Mouse (Mus musculus) kidney, embryonic 16.5 days (tissue): ENCODE data around the gene Hist1h3e. TPM values are rescaled to one million over a fixed set of nuclear protein-coding genes. Genes with fewer than 3 reads are reported as not detected.
"Not testable (repeated sequence)": the region's sequence is repeated elsewhere in the genome, so short reads cannot be mapped to it uniquely, and the experiment has no call there.

ENCODE experiments used
- ATAC-seq: fragments of 200-750 bp; cut with Nextera tagmentation; 2 replicates; pipeline ENCODE4 v1.8.0; 2017; ENCODE audit warnings: moderate TSS enrichment; ENCODE audit not compliant: low FRiP score, low TSS enrichment
- H3K27ac ChIP-seq: fragments of 300-500 bp; sonication (generic); 2 replicates; pipeline ENCODE4 v1.5.1; 2014; ENCODE audit warnings: low read length
- H3K27me3 ChIP-seq: fragments of 300-500 bp; sonication (generic); 2 replicates; pipeline ENCODE4 v1.6.1; 2014; ENCODE audit warnings: low read length, control low read depth, mixed read lengths; ENCODE audit not compliant: insufficient read depth
- H3K36me3 ChIP-seq: fragments of 300-500 bp; sonication (generic); 2 replicates; pipeline ENCODE4 v1.6.1; 2014; ENCODE audit warnings: low read length, control low read depth, mixed read lengths; ENCODE audit not compliant: insufficient read depth
- H3K4me1 ChIP-seq: fragments of 300-500 bp; sonication (generic); 2 replicates; pipeline ENCODE4 v1.6.1; 2014; ENCODE audit warnings: low read length, control low read depth, mixed read lengths; ENCODE audit not compliant: insufficient read depth
- H3K4me2 ChIP-seq: fragments of 300-500 bp; sonication (generic); replicated peaks from 2 replicates; pipeline ENCODE4 v1.6.1; 2014; ENCODE audit warnings: low read depth, low read length
- H3K4me3 ChIP-seq: fragments of 300-500 bp; sonication (generic); 2 replicates; pipeline ENCODE4 v1.5.1; 2014; ENCODE audit warnings: mild to moderate bottlenecking, low read length
- H3K9ac ChIP-seq: fragments of 300-500 bp; sonication (generic); replicated peaks from 2 replicates; pipeline ENCODE4 v1.6.1; 2014; ENCODE audit warnings: low read length
- H3K9me3 ChIP-seq: fragments of 300-500 bp; sonication (generic); 2 replicates; pipeline ENCODE4 v1.6.1; 2016; ENCODE audit warnings: low read length, control low read depth
- WGBS: fragments of 180-500 bp; shearing (Covaris S2); extraction: QIAGEN DNeasy Blood & Tissue Kit; methylation state at CpG from one replicate; pipeline ENCODE4 v1.1.7; 2014; 5-methylcytosine and 5-hydroxymethylcytosine counted together
- polyA plus RNA-seq: library from polyadenylated mRNA; unstranded; fragments of >200 nt; fragmentation: Nextera tagmentation; extraction: Ambion mirVana; gene quantifications from 2 replicates; pipeline ENCODE4 v1.2.1, GENCODE M21; 2015

The Hist1h3e gene
- polyA plus RNA-seq, result 4.7 TPM in 2 replicates

GRCm38 (mm10) chr13:23561883-23562659, at the start of gene Hist1h3e:
Gene Hist1h3e (minus strand): TSS chr13:23562369.
- WGBS, result 1% methylated on average over 55 of the region's 67 CpGs
- H3K9ac ChIP-seq, result peak within 1 kb of the TSS; percentile 74
- H3K4me2 ChIP-seq, result peak within 1 kb of the TSS; percentile 77
- peak; percentile 95 for ATAC-seq
- H3K9me3 ChIP-seq, H3K4me1 ChIP-seq, H3K27me3 ChIP-seq, H3K36me3 ChIP-seq: not testable (repeated sequence)
- peak within 1 kb of the TSS; percentile 100 for H3K27ac ChIP-seq
- peak within 1 kb of the TSS; percentile 47 for H3K4me3 ChIP-seq

GRCm38 (mm10) chr13:23611638-23612037, 49.5 kb upstream of the Hist1h3e start:
- 58% methylated on average over 3 of the region's 3 CpGs for WGBS
- Histone ChIP-seq H3K9me3 (no peaks in the 10 kb centered on the region), H3K27ac (0 out of 2 replicates have a peak overlapping the region, but pooled peaks have one; percentile 43), H3K27me3 (no peaks in the 10 kb centered on the region), H3K4me1 (no peaks in the 10 kb centered on the region), H3K4me3 (no peak overlapping the region), H3K4me2 (no peak overlapping the region), H3K9ac (no peak overlapping the region), H3K36me3 (no peaks in the 10 kb centered on the region)
- ATAC-seq, result peak; percentile 35; the same call in 1 of the 2 replicates

GRCm38 (mm10) chr13:23610393-23610792, 48.2 kb upstream of the Hist1h3e start:
- 74% methylated on average over 2 of the region's 2 CpGs for WGBS
- H3K9ac ChIP-seq, result no peak overlapping the region
- no peaks in the 10 kb centered on the region for H3K36me3 ChIP-seq
- H3K27ac ChIP-seq, result no peak overlapping the region
- ATAC-seq, result no peak
- H3K27me3 ChIP-seq, result no peaks in the 10 kb centered on the region
- no peak overlapping the region for H3K4me2 ChIP-seq
- no peaks in the 10 kb centered on the region for H3K9me3 ChIP-seq
- no peak overlapping the region for H3K4me3 ChIP-seq
- no peaks in the 10 kb centered on the region for H3K4me1 ChIP-seq

- Histone ChIP-seq H3K27me3 (no peaks in the 10 kb centered on the region), H3K9me3 (no peaks in the 10 kb centered on the region), H3K4me3 (no peak overlapping the region), H3K36me3 (no peaks in the 10 kb centered on the region), H3K4me2 (no peak overlapping the region), H3K9ac (no peak overlapping the region), H3K27ac (no peak overlapping the region), H3K4me1 (no peaks in the 10 kb centered on the region)
- no peak for ATAC-seq
Measured at GRCm38 (mm10) chr13:23609844-23610243, 47.7 kb upstream of the Hist1h3e start.

GRCm38 (mm10) chr13:23609209-23609608, 47.0 kb upstream of the Hist1h3e start:
- H3K4me2 ChIP-seq, result no peak overlapping the region
- no peak overlapping the region for H3K27ac ChIP-seq
- H3K4me3 ChIP-seq, result no peak overlapping the region
- H3K27me3 ChIP-seq, result no peaks in the 10 kb centered on the region
- 82% methylated on average over 4 of the region's 4 CpGs for WGBS
- no peak overlapping the region for H3K9ac ChIP-seq
- no peaks in the 10 kb centered on the region for H3K36me3 ChIP-seq
- H3K4me1 ChIP-seq, result no peaks in the 10 kb centered on the region
- no peaks in the 10 kb centered on the region for H3K9me3 ChIP-seq
- ATAC-seq, result no peak

GRCm38 (mm10) chr13:23605052-23605451, 42.9 kb upstream of the Hist1h3e start:
- ATAC-seq, result peak; percentile 39; the same call in 1 of the 2 replicates
- WGBS, result 90% methylated on average over 3 of the region's 3 CpGs
- no peaks in the 10 kb centered on the region for H3K9me3 ChIP-seq
- H3K4me3 ChIP-seq, result no peak overlapping the region
- no peak overlapping the region for H3K4me2 ChIP-seq
- no peaks in the 10 kb centered on the region for H3K27me3 ChIP-seq
- no peaks in the 10 kb centered on the region for H3K4me1 ChIP-seq
- no peak overlapping the region for H3K27ac ChIP-seq
- H3K36me3 ChIP-seq, result no peaks in the 10 kb centered on the region
- H3K9ac ChIP-seq, result no peak overlapping the region

- Histone ChIP-seq H3K9ac (no peak overlapping the region), H3K4me1 (no peaks in the 10 kb centered on the region), H3K36me3 (no peaks in the 10 kb centered on the region), H3K9me3 (no peaks in the 10 kb centered on the region), H3K4me3 (no peak overlapping the region), H3K27me3 (no peaks in the 10 kb centered on the region), H3K27ac (no peak overlapping the region), H3K4me2 (no peak overlapping the region)
- WGBS, result 34% methylated on average over 3 of the region's 3 CpGs
- ATAC-seq, result peak; percentile 49; the same call in 1 of the 2 replicates
Measured at GRCm38 (mm10) chr13:23604452-23604851, 42.3 kb upstream of the Hist1h3e start.

- H3K27ac ChIP-seq, result no peak overlapping the region
- no peak overlapping the region for H3K9ac ChIP-seq
Measured at GRCm38 (mm10) chr13:23603182-23603699, 41.1 kb upstream of the Hist1h3e start.

GRCm38 (mm10) chr13:23597957-23598356, 35.8 kb upstream of the Hist1h3e start:
- no peak overlapping the region for H3K4me3 ChIP-seq
- no peak overlapping the region for H3K4me2 ChIP-seq
- ATAC-seq, result peak; percentile 65; the same call in 1 of the 2 replicates
- H3K36me3 ChIP-seq, result no peaks in the 10 kb centered on the region
- H3K9me3 ChIP-seq, result no peaks in the 10 kb centered on the region
- no peak overlapping the region for H3K9ac ChIP-seq
- peaks cover 9% of the 10 kb centered on the region for H3K4me1 ChIP-seq
- WGBS, result 6% methylated on average over 9 of the region's 9 CpGs
- H3K27ac ChIP-seq, result no peak overlapping the region
- H3K27me3 ChIP-seq, result no peaks in the 10 kb centered on the region

More at GRCm38 (mm10) chr13:23603182-23603699, 41.1 kb upstream of the Hist1h3e start:
- H3K36me3 ChIP-seq, result no peaks in the 10 kb centered on the region
- H3K9me3 ChIP-seq, result no peaks in the 10 kb centered on the region
- H3K27me3 ChIP-seq, result no peaks in the 10 kb centered on the region
- H3K4me2 ChIP-seq, result no peak overlapping the region
- no peak overlapping the region for H3K4me3 ChIP-seq
- WGBS, result 73% methylated on average over 7 of the region's 7 CpGs
- no peak for ATAC-seq
- H3K4me1 ChIP-seq, result no peaks in the 10 kb centered on the region
